Mouse (Mus musculus): ENCODE measurements around the gene Shq1.

DNA sequence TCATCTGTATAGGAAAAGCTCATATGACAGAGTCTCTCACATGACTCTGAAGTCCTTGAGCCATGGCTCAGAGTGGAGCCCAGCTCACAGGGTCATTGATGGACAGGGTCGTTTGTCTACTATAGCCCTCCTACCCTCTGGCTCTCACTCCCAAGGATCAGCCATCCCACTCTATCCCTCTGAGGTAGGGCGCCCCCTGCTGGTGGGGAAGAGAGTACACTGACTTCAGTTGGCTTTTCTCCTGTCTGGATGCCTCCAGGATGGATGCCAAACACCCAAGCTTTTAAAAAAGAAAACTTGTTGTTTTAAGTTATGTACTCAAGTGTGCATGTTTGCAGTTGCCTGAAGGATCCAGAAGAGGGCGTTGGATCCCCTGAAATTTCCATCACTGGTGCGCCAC, 131.3 kb downstream of the Shq1 start:
- no peak for TF ChIP-seq POLR2A (IDR thresholded peaks at IDR 0.05; ENCODE audit: low read depth, low read length)
- peak; percentile 41; the same call in 1 of the 2 replicates for TF ChIP-seq CTCF (IDR thresholded peaks at IDR 0.05; ENCODE audit: borderline replicate concordance, insufficient read depth, low read length)
